Mouse (Mus musculus) heart, postnatal 10 days (tissue): ENCODE measurements around the gene Ushbp1. TPM values are rescaled to one million over a fixed set of nuclear protein-coding genes. Genes with fewer than 3 reads are reported as not detected.

ENCODE experiments used
- DNase-seq, 2 experiments: peaks; one replicate each; pipeline ENCODE4 v3.0.0; 2021
- intact Hi-C: fragments of 180-260 bp; cut with DNase I; formaldehyde crosslinking; loops from one replicate; pipeline ENCODE4 v1.15.1; 2025
- total RNA-seq, 2 experiments: library from RNA; stranded (reverse); gene quantifications; 2 replicates each; pipeline ENCODE4 v1.2.3; 2021

The Ushbp1 gene
- total RNA-seq, 2 experiments from 2014 or later, result 38.0 to 42.7 TPM

DNA sequence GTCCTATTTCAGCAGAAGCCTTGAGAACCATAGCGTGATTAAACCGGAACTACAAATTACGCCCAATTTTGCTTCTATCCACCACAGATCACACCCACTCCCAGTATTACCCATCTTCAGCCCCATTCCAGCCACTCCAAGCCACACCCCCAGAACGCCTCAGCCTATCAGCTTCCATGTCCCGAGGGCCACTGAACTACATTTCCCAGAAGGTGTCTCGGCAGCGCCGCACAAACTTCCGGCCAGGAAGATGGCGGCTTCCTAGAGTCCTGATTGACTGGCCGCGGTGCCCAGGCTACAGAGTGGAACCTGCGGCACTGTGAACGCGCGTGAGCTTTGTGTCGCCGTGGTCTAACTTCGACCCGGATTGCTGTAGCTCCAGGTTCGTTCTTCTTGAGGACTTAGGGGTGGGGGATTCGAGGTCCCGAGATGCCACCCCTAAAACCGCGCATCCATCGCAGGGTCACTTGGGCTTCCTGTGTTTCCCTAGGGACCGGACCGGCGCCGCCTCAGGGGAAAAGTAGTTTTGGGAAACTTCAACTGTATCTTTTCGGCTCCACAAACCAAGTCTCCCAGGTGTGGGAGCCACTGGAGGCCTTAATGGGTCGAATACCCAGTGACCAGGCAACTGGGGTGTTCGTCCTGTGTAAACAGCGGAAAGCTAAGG is 1.2 kb upstream of the Ushbp1 start, which contains the start of gene Babam1:
TSS of gene Babam1 (plus strand) at position 223 of the 667 bp plus-strand sequence.
- DNase-seq, result peak; percentile 95
- intact Hi-C loops, result no loop called here

DNA sequence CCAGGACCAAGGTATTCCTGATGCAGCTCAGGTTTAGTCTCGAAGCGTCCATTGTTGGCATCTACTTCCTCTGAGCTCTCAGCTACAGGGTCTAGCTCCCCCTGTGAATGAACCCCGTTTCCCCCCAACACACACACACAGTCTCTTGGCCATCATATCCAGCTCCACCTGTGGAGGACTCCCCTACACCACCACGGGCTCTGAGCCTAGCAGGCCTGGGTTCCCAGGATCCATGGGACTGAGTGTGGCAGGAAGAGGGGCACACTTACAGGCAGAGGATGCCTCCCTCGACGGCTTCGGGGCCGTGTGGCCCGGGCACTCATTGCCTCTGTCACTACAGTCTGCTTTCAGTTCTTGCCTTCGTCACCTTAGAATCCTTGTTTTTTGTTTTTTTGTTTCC is 531 bp downstream of the Ushbp1 start:
- intact Hi-C loops, result no loop called here
- DNase-seq, result no peak

DNA sequence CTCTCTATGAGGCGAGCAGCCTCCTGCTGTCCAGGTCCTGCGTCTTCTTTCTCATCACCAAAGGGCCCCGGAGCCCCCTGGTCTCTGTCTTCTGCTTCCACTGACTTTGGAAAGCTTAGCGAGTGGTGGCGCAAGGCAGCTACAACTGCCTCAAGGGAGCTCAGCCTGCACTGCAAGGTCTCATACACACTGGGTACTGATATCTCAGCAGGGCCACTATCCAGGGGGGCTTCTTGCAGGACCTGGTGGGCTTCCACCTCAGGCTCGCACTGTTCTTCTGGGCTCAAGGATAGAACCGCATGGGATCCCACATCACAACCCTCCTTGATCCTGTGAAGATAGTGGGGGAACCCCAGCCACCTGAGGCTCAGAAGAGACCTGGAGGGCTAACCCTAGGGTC is 1.1 kb downstream of the Ushbp1 start:
- intact Hi-C loops, result no loop called here
- no peak for DNase-seq

DNA sequence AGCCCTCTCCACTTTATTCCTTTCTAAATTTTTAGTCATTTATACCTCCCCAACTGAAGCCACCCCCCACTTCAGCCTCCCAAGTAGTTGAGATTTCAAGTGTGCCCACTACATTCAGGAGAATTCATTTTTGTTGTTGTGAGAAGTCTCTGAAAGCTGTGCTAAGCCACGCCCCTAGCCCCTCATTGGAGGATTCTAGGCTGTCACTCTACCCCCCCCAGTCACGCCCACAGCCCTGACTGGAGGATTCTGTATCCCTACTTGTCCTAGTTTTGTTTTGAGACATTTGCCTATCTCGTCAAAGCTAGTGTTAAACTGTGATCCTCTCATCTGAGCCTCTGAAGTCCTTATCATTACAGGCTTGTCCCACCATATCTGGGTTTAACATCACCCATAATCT is 2.7 kb downstream of the Ushbp1 start:
- DNase-seq, result no peak
- intact Hi-C loops, result no loop called here

DNA sequence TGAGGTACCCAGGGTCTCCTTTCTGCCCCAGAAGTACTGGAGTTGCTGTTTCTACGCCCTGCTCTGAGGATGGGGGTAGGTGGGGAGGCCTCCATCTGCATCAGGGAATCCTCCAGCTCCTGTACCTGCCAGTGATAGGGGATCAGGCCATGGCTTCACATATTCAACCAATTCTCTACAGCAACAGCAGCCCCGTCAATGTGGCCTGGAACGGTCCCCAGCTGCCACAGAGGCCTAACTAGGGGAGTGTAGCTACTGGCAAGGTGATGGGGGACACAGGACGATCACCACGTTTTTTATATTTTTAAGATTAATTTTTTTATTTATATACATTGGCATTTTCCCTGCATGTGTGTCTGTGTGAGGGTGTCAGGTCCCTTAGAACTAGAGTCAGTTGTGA is 3.2 kb downstream of the Ushbp1 start:
- no peak for DNase-seq
- intact Hi-C loops, result no loop called here

DNA sequence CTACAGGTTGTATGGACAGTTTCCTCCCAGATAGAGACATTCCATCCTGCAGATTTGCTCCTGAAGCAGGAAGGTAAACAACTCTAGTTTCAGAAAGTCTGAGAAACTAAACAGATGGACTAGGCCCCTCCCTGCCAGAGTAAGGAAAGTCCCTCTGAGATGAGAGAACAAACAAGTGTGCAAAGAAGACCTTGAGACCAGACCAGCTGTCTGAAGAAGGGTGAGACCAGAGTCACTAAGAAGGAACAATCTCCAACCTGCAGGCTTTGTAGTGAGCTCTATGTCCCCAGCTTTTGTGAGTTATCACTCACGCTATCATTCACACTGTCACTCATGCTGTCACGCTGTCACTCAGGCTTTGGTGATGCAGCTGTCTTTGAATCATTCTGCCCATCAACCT is 3.9 kb downstream of the Ushbp1 start:
- no peak for DNase-seq
- intact Hi-C loops, result no loop called here

DNA sequence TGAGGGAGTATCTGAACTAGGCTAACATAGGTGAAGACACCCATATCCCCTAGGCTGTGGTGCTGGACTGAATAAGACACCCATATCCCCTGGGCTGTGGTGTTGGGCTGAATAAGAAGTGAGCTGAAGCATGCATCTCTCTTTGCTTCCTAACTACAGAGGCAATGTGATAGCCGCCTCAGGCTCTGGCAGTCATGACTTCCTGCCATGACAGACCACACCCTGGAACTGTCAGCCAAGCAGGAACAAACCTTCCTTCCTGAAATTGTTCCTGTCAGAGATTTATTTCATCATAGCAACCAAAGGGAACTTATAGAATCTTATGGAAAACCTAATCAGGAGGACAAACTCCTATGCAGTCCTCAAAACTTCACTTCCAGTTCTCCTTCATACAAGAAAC is 7.3 kb downstream of the Ushbp1 start:
- no peak for DNase-seq

DNA sequence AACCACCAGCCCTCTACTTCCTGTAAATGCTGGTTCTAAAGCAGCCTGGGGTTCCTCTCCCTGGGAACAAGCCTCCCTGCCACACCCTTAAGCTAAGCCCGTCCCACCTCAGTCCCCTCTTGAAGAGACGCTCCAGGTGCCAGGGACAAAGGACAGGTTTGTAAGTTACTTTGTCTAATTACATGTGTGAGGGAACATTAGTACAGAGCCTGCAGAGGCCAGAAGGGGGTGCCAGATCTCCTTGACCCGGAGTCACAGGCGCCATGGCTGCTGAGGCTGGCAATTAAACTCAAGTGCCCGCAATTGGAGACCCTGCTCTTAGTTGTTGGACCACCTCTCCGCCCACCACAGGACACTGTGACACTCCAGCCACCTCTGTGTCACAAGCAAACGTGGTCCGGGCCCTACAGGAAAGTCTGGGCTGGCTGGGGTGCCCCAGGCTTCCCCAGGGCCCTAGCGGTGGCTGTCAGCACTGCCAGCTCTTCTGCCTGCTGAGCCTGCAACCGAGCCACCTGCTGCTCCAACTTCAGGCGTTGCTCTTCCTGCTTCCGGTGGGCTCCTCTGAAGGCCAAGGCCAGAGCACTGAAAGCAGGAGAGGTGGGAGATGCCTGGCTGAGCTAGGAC is 10.3 kb downstream of the Ushbp1 start:
- no peak for DNase-seq
- intact Hi-C loops, result no loop called here

More for the DNA sequence above, 7.3 kb downstream of the Ushbp1 start:
- intact Hi-C loops, result no loop called here

DNA sequence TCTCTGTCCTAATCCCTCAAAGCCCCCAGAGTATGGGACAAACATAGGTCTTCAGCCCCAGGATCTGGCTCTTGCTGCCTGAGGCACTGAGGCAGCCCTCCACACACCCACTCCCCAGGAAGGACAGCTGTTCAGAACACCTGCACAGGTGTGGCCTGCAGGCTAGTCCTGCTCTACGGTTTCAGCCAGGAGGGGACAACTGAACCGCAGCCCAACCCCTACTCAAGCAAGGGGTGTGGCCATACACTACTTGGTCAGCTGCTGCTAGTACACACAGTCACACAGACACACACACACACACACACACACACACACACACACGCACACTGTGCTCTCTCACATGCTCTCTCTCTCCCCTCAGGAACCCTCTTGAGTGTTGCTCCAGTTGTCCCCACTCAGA is 11.7 kb downstream of the Ushbp1 start:
- DNase-seq, result no peak
- intact Hi-C loops, result no loop called here

DNA sequence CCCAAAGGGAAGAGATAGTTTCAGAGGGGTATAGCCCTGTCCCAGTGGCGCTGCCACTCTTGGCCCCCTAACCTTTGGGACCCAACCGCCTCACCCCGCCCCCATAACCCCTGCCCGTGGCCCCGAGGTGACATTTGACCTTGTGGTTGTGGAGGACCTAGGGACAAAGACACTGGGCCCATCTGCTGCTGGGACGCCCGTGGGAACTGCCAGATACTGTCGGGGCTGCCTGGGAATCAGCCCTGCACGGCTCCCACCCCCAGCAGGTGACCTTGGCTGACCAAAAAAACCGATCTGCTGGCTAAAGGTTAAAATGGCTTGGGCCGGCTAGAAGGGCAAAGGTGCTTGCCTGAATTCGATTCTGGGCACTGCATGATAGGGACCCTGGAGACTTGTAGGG is 12.2 kb downstream of the Ushbp1 start:
- no peak for DNase-seq
- intact Hi-C loops, result no loop called here

DNA sequence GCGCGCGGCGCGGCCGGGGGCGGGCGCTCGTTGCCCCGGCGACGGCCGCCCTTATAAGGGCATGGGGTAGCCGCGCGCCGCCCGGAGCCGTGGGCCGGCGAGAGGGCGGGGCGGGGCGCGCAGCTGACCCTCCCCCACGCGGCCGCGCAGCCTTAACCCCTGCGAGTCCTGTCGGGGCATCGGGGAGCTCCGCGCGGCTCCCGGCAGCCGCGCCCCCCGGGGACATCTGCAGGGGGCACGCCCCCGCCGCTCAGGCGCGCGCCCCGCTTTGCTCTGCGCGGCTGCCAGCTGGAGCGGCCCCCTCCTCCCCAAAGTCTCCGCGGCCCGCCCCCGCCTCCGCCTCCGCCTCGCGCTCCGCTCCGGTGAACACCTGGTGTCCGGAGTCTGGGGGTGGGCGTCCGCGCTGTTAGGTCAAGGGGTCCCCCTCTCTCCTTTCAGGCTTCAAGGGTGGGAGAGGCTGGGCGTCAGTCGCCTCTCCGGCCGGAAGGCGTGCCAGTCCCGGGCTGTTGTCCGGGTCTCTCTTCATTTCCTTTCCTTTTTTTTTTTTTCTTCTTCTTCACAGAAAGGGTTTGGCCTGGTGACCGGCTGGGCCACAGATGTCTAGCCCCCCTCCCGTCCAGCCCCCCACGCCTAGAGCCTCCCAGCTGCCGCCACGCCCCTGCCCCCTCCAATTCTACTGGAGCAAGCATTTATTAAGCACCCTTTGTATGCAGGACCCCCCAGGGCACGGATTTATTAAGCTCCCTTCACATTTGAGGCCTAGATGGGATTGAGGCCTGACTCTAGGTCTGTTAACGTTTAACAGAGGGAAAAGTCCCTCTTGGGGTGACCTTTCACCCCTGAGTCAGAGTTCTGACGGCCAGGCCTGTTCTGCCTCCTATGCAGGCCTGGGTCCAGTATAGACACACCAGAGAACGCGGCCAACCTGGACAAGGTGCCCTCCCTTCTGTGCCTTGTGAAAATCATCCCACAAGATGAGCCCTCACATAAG is 13.3 kb downstream of the Ushbp1 start:
- intact Hi-C loops, result no loop called here
- DNase-seq, result peak; percentile 89 to 92

DNA sequence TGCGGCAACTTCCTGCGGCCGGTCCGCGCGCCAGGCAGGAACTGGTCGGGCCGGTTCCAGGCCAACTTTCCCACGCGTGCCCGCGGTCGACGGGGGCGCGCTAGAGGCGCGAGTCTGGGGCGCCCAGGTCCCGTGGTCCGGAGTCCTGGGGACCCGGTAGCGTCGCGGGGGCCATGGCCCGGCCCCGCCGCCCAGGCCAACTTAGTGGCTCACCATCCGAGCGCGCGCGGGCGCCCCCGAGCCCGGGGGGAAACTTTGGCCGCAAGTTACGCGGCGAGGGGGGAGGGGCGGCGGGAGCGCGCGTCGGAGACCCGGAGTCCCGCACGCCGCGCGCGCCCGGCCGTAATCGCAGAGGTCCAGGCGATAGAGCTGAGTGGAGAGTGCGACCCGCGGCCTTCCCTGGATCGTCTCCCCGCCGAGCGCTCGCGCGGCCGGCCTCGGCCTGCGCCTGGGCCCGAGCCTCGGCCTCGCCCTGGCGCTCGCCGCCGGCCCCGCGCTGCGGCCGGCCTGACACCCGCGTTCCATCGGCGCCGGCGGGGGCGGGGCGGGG is 14.1 kb downstream of the Ushbp1 start, which contains the start of gene Nr2f6:
TSS of gene Nr2f6 (minus strand) at position 540 of the 550 bp plus-strand sequence.
- intact Hi-C loops, result no loop called here
- DNase-seq, result peak; percentile 83 to 87

DNA sequence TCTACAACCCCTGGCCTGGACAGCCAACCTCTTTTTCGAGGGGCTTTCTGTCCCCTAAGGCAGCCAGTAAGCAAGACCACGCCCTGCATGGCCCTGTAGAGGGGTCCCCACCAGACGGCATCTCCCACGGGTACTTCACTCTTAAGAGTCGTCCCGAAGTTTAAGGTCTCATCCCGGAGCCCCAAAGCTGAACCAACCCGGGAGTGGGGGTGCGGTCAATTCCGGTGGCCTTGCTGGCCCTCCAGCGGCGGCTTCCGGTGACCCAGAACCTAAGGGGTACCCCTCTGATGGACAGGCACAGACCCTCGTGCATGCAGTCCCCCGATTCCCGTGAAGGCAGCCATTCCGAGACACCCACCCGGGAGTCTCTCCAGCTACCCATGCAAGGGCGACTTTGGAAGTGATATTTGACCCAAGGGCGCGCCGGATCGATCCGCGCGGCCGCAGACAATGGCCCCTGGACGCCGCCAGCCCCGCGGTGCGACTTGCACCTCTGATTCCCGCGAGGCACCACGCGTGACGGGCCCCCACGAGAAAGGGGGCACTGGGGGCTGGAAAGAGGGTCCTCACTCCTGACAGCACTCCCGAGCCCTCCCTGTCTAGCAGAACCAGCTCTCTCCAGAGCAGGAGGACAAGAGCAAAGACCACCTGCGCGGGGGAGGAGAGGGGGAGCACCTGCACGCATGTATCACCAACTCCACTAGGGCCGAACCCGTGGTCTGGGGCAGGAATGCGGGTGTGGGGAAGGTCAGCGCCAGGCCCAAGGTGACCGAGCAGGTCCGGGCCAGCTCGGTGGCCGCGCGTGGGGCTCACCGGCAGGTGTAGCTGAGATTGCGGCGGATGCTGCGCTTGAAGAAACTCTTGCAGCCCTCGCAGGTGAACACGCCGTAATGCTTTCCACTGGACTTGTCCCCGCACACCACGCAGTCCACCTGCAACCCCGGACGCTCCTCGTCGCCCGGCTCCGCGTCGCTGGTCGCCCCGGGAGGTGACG is 15.1 kb downstream of the Ushbp1 start:
- intact Hi-C loops, result no loop called here
- peak; percentile 51 to 58 for DNase-seq

DNA sequence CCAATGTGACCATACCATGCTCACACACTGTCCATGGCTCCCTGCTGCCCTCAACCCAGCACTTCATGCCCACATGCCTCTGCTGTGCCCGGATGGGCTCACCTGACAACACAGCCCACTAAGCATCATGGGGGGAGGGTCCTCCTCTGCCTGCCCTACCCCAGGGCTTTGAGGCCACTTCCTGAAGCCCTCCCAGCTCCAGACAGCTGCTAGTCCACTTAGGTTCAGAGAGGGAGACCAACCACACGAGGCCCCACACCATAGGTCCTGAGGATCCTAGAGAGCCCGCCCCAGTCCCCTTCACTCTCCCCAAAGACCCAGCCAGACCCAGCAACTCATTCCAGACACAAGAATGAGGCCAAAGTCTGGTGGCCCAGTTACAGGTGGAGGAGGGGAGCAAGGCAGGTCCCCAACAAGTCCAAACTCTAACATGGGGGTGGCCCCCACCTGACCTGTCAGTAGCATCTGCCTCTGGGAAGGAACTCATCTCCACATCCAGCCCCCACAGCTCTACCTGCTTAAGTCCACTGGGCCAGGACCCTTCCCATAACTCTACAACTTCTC is 16.0 kb downstream of the Ushbp1 start:
- intact Hi-C loops, result no loop called here

DNA sequence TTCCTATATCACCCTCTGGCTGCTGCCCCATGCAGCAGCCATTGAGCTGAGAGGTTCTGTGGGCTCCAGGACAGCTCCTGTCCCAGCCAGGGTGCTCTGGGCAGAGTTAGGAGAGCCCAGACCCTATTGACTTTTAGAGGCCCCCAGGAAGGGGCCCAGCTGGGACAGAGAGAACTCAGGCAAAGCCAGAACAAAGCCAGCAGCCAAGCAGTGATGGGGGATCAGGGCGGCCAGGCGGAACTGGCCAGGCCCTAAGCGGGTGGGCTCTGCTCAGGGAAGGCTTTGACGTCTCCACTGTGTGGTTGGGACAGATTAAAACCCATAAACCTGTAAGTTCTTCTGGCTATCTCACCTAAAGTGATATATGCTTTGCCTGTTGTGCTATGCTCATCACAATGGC is 16.6 kb downstream of the Ushbp1 start:
- intact Hi-C loops, result no loop called here
- no peak for DNase-seq

More for the DNA sequence above, 16.0 kb downstream of the Ushbp1 start:
- no peak for DNase-seq

DNA sequence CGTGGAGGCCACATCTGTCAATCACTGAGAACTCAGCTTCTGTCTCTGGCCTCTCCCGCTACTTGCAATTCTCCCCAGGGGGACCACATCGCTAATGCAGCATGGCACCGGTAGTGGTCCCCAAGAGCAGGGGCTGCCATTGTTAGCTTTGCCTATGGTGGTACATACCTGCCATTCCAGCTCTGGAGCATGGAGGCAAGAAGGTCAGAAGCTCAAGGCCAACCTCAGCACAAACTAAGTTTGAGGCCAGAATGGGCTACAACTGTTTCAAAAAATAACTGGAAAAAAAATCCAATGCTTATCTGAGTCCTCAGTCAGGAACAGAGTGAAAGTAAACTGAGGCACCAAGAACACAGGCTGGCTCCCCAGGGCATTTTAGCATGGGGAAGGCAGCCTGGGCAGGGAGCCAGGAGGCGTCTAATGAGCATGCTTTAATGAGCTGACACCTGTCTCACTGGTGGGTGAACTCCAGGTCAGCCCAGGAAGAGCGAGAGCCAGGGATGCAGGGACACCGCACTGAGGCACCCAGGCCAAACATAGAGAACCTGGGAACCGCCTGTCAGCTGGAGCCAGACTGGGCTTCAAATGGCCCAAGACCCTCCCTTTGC is 19.1 kb downstream of the Ushbp1 start:
- intact Hi-C loops, result no loop called here
- no peak for DNase-seq

DNA sequence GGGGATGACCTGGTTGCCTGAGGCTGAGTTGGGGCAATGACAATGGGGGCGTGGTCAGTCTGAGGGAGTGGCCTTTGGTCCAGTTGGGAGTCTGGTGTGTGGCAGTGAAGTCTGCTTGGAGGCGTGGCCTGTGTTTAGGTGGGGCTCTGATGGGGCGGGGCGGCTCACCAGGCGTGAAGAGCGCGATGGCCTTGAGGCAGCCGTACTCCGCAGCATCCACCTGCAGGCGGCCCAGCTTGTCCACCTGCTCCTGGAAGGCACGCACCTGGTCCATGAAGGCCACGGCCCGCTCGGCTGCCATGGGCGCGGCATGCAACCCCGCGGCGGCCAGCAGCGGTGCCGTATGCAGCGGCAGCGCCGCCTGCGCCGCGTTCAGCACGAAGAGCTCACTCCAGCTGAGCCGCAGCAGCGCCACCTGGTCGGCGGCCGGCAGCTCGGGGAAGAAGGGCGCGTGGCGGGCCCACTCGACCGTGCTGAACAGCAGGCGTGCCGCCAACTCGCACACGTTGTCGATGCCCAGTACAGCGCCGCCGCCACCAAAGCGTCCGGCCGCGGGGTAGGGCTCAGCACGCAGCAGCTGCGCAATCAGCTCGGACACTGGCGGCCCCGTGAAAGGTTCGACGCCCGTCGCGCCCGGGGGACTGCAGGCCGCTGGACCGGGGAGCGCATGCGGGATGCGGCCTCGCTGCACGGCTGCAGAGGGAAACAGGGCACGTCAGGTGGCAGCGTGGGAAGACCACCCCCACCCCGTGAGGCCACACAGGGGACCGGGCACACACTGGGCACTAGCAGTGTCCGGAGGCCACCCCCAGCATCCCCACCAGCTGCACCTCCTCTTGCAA is 19.8 kb downstream of the Ushbp1 start:
- intact Hi-C loops, result no loop called here
- peak; percentile 58 to 65 for DNase-seq

DNA sequence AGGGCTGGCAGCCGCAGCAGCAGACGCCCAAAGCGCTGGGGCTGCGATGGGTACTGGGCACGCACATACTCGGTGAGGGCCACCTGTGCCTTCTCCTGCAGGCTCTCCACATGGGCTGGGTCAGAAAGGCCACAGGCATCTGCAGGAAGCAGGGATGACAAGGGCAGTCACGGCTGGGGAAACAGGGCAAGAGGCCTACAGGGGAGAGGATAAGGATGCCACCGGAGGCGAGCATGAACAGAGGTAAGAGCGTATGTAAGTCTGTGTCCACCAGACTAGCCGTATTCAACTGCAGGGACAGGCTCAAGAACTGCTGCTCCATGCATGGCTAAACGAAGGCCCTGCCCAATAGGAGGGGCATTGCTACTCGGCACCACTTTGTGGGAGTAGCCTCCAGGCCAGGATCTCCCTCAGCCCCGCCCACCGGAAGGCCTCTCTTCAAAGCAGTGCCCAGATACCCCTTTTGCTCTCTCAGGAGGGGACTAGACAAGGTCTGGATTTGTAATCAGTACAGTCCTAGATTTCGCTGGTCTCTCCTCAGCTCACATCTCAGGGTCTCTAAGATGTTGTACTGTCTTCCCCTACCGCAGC is 20.9 kb downstream of the Ushbp1 start:
- no peak for DNase-seq
- intact Hi-C loops, result loop anchor here (5.0 kb wide), 1 partner anchor 33 kb away; the partner anchor contains the start of gene Ankle1
